Mouse (Mus musculus): ENCODE results near the gene Lin7c.

DNA sequence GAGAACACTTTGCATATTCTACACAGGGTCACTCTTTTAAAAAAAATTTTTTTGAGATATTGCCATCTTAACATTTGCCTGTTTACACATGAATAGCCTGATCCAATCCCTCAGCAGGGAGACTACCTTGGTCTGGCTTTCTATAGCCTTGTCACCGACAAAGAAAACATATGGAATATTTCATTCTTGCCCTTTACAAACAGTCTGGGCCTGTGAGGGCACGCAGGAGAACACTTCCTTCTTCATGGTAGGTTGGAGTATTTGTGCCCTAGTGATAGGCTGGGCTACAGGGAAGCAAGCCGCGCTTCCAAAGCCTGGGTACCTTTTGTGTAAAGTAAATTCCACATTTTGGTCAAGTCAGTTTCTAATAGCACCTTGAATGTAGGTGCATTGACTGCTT is 38.1 kb downstream of the Lin7c start:
- TF ChIP-seq GATA1 (IDR thresholded peaks at IDR 0.05; ENCODE audit: borderline replicate concordance, low read length) (no peak), FLI1 (IDR thresholded peaks at IDR 0.05; ENCODE audit: low read length) (no peak)
